Mouse (Mus musculus): Measurements from ENCODE around the gene Abtb1.
A peak's percentile ranks its signal among the peaks of the same experiment; 100 is the strongest.

The Abtb1 gene

DNA sequence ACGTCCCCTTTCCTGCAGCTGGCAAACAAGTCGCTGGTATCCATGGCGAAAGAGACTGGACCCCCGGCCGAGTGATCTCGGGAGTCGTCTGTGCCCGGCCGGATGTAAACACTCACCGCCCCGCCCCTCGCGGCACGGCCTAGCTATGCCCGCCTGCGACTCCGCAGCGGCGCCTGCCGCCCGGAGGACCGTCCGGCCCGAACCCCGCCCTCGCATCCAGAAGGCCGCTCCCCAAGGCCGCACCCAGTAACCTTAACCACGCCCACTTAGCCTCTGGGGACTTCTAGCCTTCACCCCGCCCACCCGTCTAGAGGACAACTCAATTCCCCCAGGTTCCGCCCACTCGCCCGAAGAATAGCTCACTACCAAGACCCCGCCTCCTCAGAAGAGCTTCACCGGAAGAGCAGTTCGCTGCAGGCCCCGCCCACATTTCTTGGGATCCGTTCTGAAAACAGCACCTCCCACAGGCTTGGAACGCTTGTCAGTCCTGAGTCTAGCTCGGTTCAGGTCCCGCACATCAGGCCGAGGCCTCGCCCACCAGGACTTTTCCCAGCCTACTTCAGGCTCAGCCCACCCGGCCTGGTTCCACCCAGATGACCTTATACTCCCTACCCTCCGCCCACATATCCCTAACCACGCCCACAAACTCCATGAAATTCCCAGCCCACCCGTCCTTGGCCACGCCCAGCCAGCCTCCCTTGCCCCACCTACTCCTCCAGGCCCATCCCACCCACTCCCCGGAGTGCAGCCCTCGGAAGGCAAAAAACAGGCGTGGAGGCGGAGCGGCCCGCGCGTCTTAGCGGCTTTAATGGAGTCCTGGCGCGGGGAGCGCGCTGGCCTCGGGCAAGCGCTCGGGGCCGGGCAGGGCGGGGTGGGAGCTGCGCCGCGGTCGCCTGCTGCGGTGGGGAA is at the start of gene Abtb1:
Gene Abtb1 (minus strand): TSS at position 204 of the 909 bp plus-strand sequence.
- peak; percentile 100 for DNase-seq (ENCODE audit: low read depth, low spot score)

DNA sequence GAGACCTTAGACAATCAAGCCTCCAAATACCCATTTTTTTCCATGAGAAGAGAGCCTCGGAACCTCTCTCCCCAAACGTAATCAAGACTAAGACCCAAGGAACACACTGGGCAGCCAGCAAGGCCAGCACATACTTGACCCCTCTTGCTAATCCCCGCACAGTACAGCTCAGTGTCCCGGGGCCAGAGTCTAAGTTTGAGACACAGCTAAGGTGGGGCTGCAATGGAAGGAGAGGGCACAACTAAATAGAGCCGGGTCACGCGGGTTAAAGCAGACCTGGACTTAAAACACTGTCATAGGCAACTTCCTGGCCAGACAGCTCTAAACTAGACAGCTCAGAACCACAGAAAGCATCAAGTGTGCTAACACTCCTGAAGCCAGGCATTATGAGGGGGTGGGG is 49.0 kb upstream of the Abtb1 start:
- no peak for DNase-seq (ENCODE audit: low read depth, low spot score)

DNA sequence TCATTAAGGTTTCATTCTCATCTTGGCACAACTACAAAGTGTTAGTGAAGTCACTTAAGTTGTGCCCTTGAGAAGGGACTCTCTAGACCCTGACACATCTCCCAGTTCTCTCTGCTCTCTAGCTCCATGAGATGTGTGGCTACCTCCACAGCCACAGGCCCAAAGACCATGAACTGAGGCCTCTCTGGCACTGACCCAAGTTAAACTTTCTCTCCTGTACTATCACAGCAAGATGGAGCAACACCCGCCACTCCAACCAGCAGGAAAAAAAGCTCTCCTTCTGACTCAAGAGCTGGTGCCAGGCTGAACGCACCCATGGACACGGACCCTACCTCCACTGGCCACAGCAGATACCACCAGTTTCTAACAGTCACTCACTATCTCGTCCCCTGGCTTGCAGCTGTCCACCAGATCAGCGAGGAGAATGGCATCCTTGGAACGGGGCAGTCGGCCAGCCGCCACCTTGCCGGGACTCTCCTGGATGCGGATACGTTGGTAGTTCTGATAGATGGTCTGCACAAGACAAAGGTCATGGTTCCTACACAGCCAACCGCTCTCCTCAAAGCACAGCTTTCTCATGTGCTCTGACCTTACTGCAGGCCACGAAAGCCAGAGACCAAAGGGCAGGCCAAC is 47.7 kb upstream of the Abtb1 start:
- no peak for DNase-seq (ENCODE audit: low read depth, low spot score)

DNA sequence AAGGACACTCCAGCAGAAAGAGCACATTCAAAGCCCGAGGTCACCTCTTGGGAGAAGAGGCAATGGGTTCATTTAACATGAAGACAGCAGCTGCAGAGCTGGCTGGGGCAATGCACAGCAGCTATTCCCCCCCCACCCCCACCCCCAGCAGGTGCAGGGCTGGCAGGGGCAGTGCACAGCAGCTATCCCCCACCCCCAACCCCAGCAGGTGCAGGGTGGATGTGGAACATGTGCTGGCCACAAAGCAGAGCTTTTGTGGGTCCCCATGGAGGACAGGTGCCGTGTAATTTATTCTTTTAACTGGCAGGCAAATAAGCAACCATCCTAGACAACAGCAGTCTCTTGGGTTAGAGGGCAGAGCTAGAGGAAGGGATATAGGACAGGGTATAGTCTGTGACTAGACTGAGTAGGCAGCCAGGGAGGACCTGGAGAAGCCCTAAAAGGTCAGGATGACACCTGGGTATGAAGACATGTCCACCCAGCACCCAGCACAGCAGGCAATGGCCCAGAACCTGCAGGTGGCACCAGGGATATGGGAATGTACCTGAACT is 44.7 kb upstream of the Abtb1 start:
- no peak for DNase-seq (ENCODE audit: low read depth, low spot score)

DNA sequence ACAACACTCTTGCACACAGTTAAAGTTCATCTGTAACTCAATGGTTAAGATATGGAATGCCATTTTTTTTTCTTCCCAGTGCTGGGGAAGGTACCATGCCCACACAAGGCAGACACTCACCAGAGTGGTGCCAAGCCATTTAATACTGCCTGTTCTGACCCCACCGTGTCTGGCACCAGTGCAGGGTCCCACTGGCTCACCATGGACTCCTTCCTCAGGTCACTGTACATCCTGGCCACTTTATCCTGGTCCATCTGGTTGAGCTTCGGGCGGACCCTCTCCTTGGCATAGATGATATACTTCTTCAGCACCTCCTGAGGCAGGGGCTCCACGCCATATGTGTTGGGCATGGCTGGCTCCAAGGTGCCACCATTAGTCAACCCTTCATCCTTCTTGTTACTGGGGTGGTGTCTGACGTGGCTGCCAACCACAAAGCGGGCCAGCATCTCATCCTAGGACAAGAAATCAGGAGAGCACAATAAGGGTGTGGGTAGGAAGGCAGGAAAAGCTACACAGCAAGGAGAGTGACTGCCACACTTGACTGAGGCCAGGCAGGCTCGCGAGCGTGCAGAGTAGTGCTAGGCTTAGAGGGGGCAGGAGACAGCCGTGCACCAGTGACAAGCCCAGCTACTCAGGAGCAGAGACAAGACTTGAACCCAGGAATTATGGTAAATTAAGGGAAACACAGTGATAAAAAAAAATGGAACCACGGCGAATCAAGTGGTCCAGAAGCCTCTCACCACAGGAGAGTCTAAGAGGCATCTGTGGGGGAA is 44.0 kb upstream of the Abtb1 start:
- DNase-seq (ENCODE audit: low read depth, low spot score): no peak

DNA sequence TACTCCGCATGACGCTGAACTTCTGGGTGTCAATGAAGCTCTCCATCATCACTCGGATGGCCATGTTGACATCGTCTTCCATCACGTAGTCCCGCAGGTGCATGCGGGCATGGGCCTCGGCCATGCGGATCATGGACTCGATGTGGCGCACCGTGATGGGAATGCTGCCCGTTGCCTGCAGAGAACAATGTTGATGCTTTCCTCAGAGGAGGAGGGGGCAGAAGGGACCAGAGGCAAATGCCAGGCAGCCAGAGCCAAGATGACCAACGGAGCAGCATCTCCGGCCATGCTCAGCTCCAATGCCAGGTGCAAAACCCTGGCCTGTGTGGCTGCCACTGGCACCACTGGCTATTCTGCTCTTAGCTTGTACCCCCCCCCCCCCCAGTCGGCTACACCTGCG is 42.9 kb upstream of the Abtb1 start:
- DNase-seq (ENCODE audit: low read depth, low spot score): no peak

DNA sequence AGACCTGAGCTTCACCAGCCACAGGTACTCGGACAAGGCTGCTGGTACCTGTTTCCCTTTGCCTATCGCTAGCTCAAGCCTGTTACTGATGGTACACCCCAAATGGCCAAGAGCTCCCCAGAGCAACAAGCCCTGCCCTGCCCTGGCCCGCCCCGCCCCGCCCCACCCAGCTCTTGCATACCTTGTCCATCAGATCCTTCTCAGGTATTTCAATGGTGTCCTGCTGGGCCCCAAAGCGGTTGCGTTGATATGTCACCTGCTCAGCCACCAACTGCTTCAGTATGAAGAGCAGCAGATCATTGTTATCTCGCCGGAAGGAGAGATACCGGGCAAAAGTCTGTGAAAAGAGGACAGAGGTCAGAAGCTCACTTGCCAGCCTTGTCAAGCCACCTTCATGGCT is 42.4 kb upstream of the Abtb1 start:
- peak; percentile 82 for DNase-seq (ENCODE audit: low read depth, low spot score)

DNA sequence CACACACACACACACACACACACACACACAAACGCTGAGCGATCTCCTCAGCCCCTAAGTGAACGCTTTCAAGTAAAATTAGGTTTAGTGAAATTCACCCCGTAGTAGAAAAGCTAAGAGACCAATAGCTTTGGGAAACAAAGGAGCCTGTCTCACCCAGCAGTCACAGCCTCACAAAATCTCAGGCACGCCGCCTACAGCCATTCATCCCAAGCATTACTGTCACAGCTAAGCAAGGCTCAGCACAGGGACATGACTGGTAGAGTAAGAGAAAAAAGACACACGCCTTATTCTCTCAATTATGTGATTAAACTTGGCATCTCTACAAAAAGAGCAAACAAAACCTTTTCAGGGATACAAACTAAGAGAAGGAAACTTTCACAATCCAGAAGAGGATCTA is 39.5 kb upstream of the Abtb1 start:
- DNase-seq (ENCODE audit: low read depth, low spot score): no peak

DNA sequence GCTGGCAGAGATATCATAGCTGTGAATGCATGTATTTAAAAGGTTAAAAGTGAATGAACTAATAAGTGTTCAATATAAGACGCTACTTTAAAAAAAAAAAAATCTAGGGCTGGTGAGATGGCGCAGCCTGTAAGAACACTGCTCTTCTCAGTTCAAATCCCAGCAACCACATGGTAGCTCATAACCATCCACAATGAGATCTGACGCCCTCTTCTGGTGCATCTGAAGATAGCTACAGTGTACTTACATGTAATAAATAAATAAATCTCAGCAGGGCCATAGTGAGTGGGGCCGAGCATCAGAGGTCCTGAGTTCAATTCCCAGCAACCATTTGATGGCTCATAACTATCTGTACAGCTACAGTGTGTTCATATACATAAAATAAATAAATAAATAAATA is 37.7 kb upstream of the Abtb1 start:
- DNase-seq (ENCODE audit: low read depth, low spot score): peak; percentile 61

DNA sequence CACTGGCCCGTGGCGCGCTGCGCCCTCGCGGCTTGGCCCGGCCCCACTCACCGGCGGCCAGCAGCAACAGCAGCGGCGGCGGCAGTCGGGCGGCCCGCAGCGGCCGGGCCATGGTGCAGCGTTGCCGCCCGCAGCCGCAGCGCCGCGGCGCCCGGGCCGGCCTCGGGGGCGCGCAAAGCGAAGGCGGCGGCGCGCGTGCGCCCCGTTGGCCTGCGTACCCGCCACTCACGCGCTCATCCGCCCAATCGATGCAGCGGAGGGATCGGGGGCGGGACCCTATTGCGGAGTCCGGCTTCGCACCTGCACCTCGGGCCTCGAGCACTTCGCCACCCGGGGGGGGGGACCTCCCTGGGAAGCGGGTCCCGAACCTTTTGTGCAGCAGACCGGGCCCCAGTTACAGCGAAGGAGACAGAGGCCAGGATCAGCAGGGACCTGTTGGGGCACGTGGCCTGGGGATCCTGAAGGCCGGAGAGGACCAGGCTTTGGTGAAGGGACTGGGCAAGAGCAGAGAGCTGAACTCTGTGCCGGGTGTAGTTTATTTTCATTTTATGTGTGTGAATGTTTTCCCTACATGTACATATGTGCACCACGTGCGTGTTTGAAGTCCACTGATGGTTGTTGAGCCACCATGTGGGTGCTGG is 33.2 kb upstream of the Abtb1 start, which contains the start of gene Podxl2:
Gene Podxl2 (minus strand): TSS at position 177 of the 641 bp plus-strand sequence.
- DNase-seq (ENCODE audit: low read depth, low spot score): peak; percentile 74

DNA sequence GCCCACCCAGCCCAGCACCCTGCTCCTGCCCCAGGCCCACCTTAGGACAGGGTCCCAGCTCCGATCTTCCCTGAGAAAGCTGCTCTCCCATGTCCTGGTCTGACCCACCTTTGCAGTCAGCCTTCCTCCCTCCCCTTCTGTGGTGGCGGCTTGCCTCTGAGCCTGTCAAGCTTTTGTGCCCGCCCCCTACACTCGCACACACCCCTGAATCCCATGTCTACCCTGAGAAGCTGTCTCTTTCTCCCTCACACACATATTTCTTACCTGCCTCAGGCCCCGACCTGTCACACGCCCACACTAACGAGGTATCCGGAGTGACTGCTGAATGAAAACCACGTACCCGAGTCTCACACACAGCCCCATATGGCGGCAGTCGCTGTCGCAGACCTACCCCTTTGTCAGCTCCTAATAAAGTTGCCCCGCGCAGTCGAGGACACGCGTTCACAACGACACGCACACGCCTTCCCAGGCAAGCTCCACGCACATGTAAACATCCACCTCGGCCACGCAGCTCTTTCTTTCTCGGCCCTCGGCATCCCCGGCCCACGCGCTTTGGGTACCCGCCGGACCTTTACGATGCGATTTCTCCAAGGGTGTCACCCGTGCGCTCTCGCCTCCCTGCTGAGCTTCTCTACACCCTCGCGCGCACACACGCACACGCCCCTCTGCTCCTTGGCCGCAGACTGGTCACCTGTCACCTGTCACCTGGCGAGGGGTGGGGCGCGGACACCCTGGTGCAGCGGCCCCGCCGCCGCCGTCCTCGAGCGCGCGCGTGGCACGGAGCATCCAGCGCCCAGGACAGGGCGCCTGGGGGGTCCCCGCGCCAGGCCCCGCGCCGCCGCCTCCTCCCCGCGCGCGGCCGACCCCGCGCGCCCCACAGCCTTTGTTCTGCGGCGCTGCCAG is 32.4 kb upstream of the Abtb1 start:
- DNase-seq (ENCODE audit: low read depth, low spot score): peak; percentile 54

DNA sequence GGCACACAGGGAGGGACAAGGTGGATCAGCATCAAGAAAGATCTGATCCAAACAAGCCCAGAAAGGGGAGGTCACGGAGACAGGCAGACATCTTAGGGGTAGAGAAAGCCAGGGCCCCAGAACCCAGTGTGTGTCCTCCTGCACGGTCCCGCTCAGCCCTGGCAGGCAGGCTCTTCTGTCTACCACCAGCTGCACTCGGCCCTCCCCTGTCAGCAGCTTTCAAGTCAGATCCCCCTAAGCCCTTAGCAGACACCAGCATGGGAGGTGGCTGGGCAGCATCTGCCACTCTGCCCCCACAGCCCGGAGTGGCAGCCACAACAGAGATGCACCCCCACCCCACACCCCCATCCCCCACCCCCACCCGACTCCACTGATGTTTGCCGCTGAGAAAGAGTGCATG is 31.0 kb upstream of the Abtb1 start:
- no peak for DNase-seq (ENCODE audit: low read depth, low spot score)

DNA sequence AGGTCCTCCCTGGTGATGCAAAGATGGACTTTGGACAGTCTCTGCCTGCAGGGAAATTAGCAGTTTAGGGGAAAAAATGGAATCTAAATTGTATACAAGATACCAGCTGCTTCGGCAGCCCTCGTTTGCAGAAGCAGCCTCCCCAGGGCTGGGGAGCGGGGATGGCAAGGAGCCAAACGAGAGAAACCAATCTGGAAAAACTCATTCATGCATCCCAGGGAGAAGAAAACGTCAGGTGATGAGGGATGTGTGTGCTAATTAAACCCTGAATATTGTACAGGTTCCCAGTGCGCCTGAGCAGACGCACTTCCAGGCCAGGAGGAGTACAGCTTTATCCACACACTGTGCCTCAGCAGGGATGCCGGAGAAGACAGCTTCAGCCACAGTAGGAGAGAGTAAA is 29.8 kb upstream of the Abtb1 start:
- no peak for DNase-seq (ENCODE audit: low read depth, low spot score)

DNA sequence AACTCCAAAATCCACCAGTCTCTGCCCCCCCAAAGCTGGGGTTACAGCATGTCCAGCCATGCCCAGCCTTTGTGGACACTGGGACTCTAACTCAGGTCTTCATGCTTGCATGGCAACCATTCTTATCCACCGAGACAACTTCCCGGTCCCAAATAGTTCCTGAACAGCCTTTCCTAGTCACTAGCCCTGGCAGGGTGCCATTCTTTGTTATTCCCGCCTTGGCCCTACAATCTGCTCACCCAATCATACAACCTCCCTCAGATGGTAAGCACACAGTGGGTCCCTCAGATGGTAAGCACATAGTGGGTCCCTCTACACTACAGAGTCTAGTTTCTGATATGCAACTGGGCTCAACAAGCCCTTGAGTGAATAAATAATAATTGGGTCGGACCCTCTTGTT is 28.8 kb upstream of the Abtb1 start:
- DNase-seq (ENCODE audit: low read depth, low spot score): no peak

DNA sequence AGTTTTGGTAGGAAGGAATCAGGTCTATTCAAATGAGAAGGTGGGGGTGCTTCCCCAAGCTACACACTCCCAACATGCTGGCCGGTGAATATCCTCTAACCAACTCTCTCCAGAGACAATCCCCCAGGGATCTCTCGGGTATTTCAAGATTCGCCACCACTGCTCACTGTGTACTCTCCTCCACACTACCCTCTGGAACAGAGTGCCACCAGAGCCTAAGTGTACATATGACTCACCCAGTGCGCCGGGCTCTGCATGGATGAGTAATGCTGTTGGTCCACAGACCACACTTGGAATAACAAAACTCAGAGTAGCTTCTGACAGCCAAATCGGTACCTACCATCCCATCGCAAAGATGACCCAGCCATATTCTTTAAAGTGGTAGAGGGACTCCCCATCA is 27.7 kb upstream of the Abtb1 start:
- DNase-seq (ENCODE audit: low read depth, low spot score): no peak

DNA sequence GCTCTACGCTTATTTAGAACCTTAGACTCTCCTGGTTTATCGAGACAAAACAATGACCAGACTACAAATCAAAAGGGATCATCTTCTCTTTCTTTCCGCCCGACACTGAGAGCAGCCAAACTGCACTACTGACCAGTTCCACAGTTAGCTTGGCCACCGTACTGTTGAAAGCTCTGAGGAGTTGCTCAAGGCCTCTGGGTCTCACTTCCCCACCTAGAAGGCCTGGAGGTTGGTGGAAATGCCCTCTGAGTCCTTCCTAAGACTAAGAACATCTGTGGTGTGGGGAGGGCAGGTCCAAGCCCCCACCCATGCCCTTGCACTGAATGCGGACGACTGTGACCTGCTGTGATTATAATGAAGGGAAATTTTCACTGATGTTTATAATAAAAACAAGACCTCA is 23.9 kb upstream of the Abtb1 start:
- DNase-seq (ENCODE audit: low read depth, low spot score): no peak

DNA sequence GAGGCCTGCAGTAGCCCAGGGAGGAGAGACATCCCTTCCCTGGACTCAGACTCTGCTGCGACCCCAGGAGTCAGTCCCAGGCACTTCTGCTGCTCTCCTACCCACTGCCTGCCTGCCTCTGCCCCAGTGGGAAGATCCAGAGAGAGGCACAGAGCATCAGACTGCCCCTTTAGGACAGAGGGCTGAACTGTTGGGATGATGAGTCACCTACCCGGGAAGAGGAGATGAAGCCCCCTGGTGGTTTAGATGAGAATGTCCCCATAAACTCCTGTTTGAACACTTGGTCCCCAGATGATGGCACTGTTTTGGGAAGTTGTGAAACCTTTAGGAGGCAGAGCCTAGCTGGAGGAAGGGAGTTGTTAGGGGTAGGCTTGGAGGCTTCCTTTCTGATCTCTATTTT is 19.1 kb upstream of the Abtb1 start:
- peak; percentile 95 for DNase-seq (ENCODE audit: low read depth, low spot score)

DNA sequence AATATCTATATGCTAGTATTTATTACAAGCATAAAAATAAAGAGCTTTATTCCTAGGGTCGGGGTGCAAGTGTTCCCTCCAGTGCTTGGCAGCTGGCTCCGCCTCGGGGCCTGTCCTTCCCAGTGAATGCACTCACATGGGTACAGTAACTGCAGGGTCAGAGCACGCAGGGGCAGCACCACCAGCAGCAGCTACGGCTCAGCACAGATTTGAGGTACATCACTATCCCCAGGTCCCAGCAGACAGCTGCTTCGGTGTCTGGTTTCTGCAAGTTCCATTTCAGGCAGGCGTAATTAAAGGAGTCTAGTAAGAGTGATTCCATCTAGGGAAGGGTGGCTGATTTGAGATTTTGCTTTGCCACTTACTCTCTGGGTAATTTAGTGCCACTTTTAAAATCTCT is 16.6 kb upstream of the Abtb1 start:
- no peak for DNase-seq (ENCODE audit: low read depth, low spot score)

DNA sequence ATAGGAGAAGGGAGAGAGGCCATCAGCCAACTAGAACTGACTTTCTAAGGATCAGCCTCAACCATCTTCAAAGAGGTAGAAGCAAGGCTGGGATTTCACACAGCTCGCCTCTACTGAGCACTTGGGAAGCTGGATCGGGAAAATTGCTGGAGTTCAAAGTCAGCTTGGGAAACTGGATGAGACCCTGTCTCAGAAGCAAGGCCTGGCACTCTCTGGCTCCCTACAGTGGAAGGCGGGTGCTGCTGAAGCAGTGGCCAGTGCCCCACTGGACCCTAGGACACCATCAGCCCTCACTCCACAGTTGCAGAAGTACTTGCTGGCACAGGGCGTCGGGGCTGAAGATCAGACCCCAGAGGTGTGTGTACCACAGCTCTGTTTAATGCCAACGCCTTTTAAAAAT is 16.0 kb upstream of the Abtb1 start:
- no peak for DNase-seq (ENCODE audit: low read depth, low spot score)

DNA sequence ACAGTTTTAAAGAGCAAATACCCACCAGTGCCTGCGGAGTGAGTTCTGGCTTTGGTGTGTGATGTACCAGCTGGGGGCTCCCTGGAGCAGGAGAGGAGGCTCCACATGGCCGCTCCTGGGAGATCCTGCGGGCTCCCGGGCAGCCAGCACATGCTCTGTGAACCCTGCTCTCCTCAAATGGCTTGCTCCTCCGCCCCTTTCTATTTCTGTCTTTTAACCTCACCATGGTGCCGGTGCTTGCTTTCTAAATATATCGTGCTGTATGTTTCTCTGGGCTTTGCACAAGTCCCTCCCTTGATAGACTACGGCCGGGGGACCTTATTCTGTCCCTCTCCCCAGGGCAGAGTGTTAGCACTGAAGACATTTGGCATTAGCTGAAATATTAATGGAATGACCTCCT is 15.5 kb upstream of the Abtb1 start:
- DNase-seq (ENCODE audit: low read depth, low spot score): peak; percentile 27

DNA sequence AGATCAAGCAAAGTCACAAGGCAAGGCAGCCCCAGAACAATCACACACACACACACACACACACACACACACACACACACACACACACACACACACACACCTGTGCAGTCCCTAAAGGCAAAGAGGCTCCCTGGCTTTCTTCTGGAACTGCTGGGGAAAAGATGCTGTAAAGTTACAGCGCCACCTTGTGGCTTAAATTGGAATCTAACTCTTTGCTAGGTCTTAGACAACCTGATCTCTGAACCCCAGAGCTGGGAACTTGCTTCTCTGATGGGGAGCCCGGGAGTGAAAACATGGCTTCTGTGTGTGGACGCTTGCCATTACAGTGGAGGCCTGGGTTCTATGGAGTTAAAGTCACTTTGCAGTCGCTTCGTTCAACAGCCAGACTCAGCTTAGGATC is 13.9 kb upstream of the Abtb1 start:
- DNase-seq (ENCODE audit: low read depth, low spot score): peak; percentile 77

Data from R1 (cell line).